Mouse (Mus musculus): ENCODE results near the gene Xpnpep1. TPM values are rescaled to one million over a fixed set of nuclear protein-coding genes. Genes with fewer than 3 reads are reported as not detected.

Xpnpep1 gene
- total RNA-seq, 1 experiment from 2014 or later: 19.0 TPM

Other genes with a start within 250 kb of the Xpnpep1 start
- gene Add3, start 100.2 kb upstream of the Xpnpep1 start, total RNA-seq (2017): 397 and 420 TPM in 2 replicates